Mouse (Mus musculus): Measurements from ENCODE around the gene Shisal2b. TPM values are rescaled to one million over a fixed set of nuclear protein-coding genes. Genes with fewer than 3 reads are reported as not detected.
"Not testable (repeated sequence)": the region's sequence is repeated elsewhere in the genome, so short reads cannot be mapped to it uniquely, and the experiment has no call there.

Shisal2b gene
- polyA plus RNA-seq (2015; fragmentation: Nextera tagmentation; extraction: Ambion mirVana) = 0.21 and 0.45 TPM in 2 replicates

DNA sequence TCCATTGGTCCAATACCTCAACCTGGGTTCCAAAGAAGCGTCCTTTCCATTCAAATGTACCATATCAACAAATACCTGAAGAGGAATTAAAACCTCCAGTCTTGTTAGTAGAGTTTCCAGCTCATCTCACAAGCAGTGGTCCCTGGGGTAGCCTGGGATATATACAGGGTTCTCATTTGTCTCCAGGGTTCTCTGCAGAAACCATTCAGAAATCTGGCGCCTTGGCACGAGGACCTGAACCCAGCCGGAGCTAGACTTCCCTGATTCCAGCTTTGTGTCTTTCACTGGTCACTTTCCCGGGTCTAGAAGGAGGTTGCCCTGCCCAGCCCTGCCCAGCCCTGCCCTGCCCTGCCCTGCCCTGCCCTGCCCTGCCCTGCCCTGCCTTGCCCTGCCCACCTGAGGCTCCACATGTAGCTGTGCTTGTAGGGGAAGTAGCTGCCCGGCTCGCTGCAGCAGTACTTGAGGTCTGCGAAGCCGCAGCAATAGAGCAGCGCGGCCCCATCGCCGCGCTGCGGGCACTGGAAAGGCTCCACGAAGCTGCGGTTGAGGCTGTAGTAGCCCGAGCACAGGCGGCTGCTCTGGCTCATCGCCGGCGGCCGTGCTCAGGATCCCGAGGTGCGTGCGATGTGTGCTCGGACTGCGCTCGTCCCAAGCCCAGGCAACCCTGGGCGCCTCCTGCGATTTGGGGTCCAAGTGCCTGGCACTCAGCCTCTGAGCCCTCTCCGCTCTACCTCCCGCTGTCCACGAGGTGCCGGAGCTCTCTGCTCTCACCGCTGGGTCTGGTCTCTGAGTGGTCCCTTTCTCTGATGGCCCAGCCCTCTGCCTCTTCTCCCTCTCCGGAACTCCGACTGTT lies at the start of gene Shisal2b:
Shisal2b (minus strand) TSS at position 767 of the 853 bp plus-strand sequence.
- WGBS = 3% methylated on average over 34 of the region's 38 CpGs
- Histone ChIP-seq H3K4me1 (replicated peaks; ENCODE audit: control insufficient read depth, insufficient read depth, low read length) (peaks cover 3% of the 10 kb centered on the region; the same call in 1 of the 2 replicates), H3K27me3 (ENCODE audit: control insufficient read depth, insufficient read depth, low read depth, low read length) (peaks cover 2% of the 10 kb centered on the region; the same call in 1 of the 2 replicates), H3K9ac (ENCODE audit: low read length) (peak within 1 kb of the TSS; percentile 54), H3K4me2 (ENCODE audit: low read depth, low read length) (peak within 1 kb of the TSS; percentile 84), H3K9me3 (ENCODE audit: control insufficient read depth, low read length) (no peaks in the 10 kb centered on the region), H3K4me3 (ENCODE audit: low read length) (peak within 1 kb of the TSS; percentile 52), H3K27ac (ENCODE audit: low read length) (no peak within 1 kb of the TSS), H3K36me3 (ENCODE audit: control insufficient read depth, insufficient read depth, low read length) (no peaks in the 10 kb centered on the region)
- ATAC-seq (ENCODE audit: low read depth) = peak; percentile 77

- H3K4me2 ChIP-seq (ENCODE audit: low read depth, low read length); H3K36me3 ChIP-seq (ENCODE audit: control insufficient read depth, insufficient read depth, low read length); H3K9me3 ChIP-seq (ENCODE audit: control insufficient read depth, low read length); H3K4me3 ChIP-seq (ENCODE audit: low read length); H3K9ac ChIP-seq (ENCODE audit: low read length); H3K4me1 ChIP-seq (replicated peaks; ENCODE audit: control insufficient read depth, insufficient read depth, low read length); H3K27ac ChIP-seq (ENCODE audit: low read length); ATAC-seq (ENCODE audit: low read depth); H3K27me3 ChIP-seq (ENCODE audit: control insufficient read depth, insufficient read depth, low read depth, low read length): not testable (repeated sequence)
- 77% methylated on average over 5 of the region's 5 CpGs for WGBS
Measured at GRCm38 (mm10) chr13:104911626-104912025, 47.9 kb upstream of the Shisal2b start.

- ATAC-seq (ENCODE audit: low read depth) = not testable (repeated sequence)
Measured at GRCm38 (mm10) chr13:104911006-104911405, 47.3 kb upstream of the Shisal2b start.

DNA sequence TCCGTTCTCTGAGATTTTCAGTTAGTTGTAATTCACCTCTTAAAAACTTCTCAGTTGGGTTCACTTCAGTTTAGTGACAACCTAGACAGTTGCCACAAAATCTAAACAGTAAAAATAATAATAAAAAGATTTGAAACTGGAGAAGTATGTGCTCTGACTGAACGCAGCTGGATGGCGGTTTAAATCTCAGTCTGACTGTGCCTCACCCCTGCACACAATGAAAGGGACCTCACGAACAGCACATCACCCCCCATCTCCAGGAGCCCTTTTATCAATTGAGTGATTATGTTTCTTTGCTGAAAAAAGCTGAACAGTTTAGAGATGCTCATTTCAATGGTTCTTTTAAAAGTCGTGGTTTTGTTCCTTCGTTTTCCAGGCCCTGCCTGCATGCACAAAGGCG lies 45.0 kb upstream of the Shisal2b start:
- no peak overlapping the region for H3K4me3 ChIP-seq (ENCODE audit: low read length)
- WGBS = 43% methylated on average over 7 of the region's 7 CpGs
- no peaks in the 10 kb centered on the region for H3K27me3 ChIP-seq (ENCODE audit: control insufficient read depth, insufficient read depth, low read depth, low read length)
- no peak overlapping the region for H3K9ac ChIP-seq (ENCODE audit: low read length)
- H3K27ac ChIP-seq (ENCODE audit: low read length) = no peak overlapping the region
- H3K4me2 ChIP-seq (ENCODE audit: low read depth, low read length) = no peak overlapping the region
- no peak for ATAC-seq (ENCODE audit: low read depth)
- no peaks in the 10 kb centered on the region for H3K36me3 ChIP-seq (ENCODE audit: control insufficient read depth, insufficient read depth, low read length)
- no peaks in the 10 kb centered on the region for H3K4me1 ChIP-seq (replicated peaks; ENCODE audit: control insufficient read depth, insufficient read depth, low read length)
- H3K9me3 ChIP-seq (ENCODE audit: control insufficient read depth, low read length) = no peaks in the 10 kb centered on the region

More at GRCm38 (mm10) chr13:104911006-104911405, 47.3 kb upstream of the Shisal2b start:
- H3K4me2 ChIP-seq (ENCODE audit: low read depth, low read length); H3K9ac ChIP-seq (ENCODE audit: low read length); H3K4me3 ChIP-seq (ENCODE audit: low read length); H3K4me1 ChIP-seq (replicated peaks; ENCODE audit: control insufficient read depth, insufficient read depth, low read length); H3K36me3 ChIP-seq (ENCODE audit: control insufficient read depth, insufficient read depth, low read length); H3K27me3 ChIP-seq (ENCODE audit: control insufficient read depth, insufficient read depth, low read depth, low read length); H3K27ac ChIP-seq (ENCODE audit: low read length); H3K9me3 ChIP-seq (ENCODE audit: control insufficient read depth, low read length): not testable (repeated sequence)
- WGBS = 97% methylated on average over 1 of the region's 1 CpGs

- Histone ChIP-seq H3K27me3 (ENCODE audit: control insufficient read depth, insufficient read depth, low read depth, low read length) (no peaks in the 10 kb centered on the region), H3K4me3 (ENCODE audit: low read length) (no peak overlapping the region)
- WGBS = 48% methylated on average over 1 of the region's 1 CpGs
Measured at GRCm38 (mm10) chr13:104894771-104895170, 31.1 kb upstream of the Shisal2b start.

GRCm38 (mm10) chr13:104892337-104892736 lies 28.6 kb upstream of the Shisal2b start:
- Histone ChIP-seq H3K27ac (ENCODE audit: low read length) (no peak overlapping the region), H3K27me3 (ENCODE audit: control insufficient read depth, insufficient read depth, low read depth, low read length) (no peaks in the 10 kb centered on the region), H3K4me2 (ENCODE audit: low read depth, low read length) (no peak overlapping the region), H3K9ac (ENCODE audit: low read length) (no peak overlapping the region), H3K4me3 (ENCODE audit: low read length) (no peak overlapping the region), H3K36me3 (ENCODE audit: control insufficient read depth, insufficient read depth, low read length) (no peaks in the 10 kb centered on the region), H3K9me3 (ENCODE audit: control insufficient read depth, low read length) (no peaks in the 10 kb centered on the region), H3K4me1 (replicated peaks; ENCODE audit: control insufficient read depth, insufficient read depth, low read length) (no peaks in the 10 kb centered on the region)
- 79% methylated on average over 4 of the region's 4 CpGs for WGBS
- no peak for ATAC-seq (ENCODE audit: low read depth)

More at GRCm38 (mm10) chr13:104894771-104895170, 31.1 kb upstream of the Shisal2b start:
- no peaks in the 10 kb centered on the region for H3K4me1 ChIP-seq (replicated peaks; ENCODE audit: control insufficient read depth, insufficient read depth, low read length)
- no peaks in the 10 kb centered on the region for H3K36me3 ChIP-seq (ENCODE audit: control insufficient read depth, insufficient read depth, low read length)
- no peak for ATAC-seq (ENCODE audit: low read depth)
- H3K9ac ChIP-seq (ENCODE audit: low read length) = no peak overlapping the region
- H3K27ac ChIP-seq (ENCODE audit: low read length) = no peak overlapping the region
- no peaks in the 10 kb centered on the region for H3K9me3 ChIP-seq (ENCODE audit: control insufficient read depth, low read length)
- H3K4me2 ChIP-seq (ENCODE audit: low read depth, low read length) = no peak overlapping the region

DNA sequence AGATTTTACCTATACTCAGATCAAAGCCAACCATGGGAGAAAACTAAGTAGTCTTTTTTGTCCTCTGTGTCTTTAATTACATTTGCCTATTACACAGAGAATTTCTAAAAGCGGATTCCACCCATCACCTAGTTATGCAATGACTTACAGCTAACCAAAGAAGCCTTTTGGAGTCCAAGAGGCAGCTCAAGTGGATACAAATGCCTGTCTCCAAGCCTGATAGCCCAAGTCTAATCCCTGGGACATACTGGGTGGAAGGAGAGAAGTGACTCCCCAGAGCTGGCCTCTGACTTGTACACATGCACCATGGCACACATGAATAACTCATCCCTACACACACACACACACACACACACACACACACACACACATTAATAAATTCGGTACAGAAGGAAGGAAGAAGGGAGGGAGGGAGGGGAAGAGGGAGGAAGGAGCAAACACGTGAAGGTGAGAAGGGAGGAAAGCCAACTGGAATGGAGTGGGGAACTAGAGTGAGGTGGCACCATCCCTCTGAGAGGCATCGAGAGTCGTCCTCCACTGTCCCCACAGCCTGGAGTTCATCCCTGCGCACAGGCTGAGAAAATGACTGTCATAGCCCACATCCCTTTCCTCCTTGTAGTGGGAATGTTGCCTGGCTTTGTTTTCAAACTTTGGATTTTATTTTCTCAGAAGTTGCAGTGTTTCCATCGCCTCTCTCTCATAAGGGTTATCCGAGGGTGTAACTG lies 22.8 kb upstream of the Shisal2b start:
- no peak for ATAC-seq (ENCODE audit: low read depth)
- H3K4me1 ChIP-seq (replicated peaks; ENCODE audit: control insufficient read depth, insufficient read depth, low read length) = no peaks in the 10 kb centered on the region
- WGBS = 51% methylated on average over 8 of the region's 8 CpGs
- no peak overlapping the region for H3K27ac ChIP-seq (ENCODE audit: low read length)
- H3K9me3 ChIP-seq (ENCODE audit: control insufficient read depth, low read length) = no peaks in the 10 kb centered on the region
- no peak overlapping the region for H3K4me2 ChIP-seq (ENCODE audit: low read depth, low read length)
- H3K4me3 ChIP-seq (ENCODE audit: low read length) = no peak overlapping the region
- no peaks in the 10 kb centered on the region for H3K36me3 ChIP-seq (ENCODE audit: control insufficient read depth, insufficient read depth, low read length)
- H3K27me3 ChIP-seq (ENCODE audit: control insufficient read depth, insufficient read depth, low read depth, low read length) = no peaks in the 10 kb centered on the region
- H3K9ac ChIP-seq (ENCODE audit: low read length) = no peak overlapping the region

DNA sequence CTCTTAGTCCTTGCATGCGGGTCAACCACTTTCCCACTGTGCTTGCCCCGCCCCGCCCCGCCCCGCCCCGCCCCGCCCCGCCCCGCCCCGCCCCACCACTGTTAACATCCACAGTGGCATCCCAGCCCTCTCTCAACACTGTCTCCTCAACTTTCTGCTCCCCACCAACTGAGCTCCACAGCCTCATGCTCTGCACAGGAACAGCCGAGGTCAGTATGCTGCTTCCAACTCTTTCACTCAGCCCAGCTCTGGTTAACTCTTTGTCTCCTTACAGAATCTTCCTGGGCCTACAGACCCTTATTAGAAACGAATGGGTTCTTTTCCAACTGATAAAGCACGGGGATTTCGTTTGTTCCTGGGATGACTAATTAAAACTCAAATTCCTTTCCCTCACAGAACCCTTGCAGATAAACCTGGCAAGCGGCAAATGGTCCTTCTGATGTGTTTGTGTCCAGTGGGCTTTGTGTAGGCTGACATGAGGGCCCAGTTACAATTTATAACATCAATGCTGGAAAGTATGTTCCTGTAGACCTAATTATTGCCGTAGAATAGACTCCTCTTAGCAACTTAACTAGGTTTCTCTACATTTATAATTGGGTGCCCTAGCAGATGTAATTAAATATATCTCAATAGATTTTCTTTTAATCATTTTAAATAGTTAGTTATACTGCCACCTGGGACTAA lies 20.0 kb upstream of the Shisal2b start:
- no peaks in the 10 kb centered on the region for H3K27me3 ChIP-seq (ENCODE audit: control insufficient read depth, insufficient read depth, low read depth, low read length)
- H3K4me3 ChIP-seq (ENCODE audit: low read length) = no peak overlapping the region
- H3K9me3 ChIP-seq (ENCODE audit: control insufficient read depth, low read length) = no peaks in the 10 kb centered on the region
- H3K4me2 ChIP-seq (ENCODE audit: low read depth, low read length) = no peak overlapping the region
- no peak overlapping the region for H3K9ac ChIP-seq (ENCODE audit: low read length)
- H3K36me3 ChIP-seq (ENCODE audit: control insufficient read depth, insufficient read depth, low read length) = no peaks in the 10 kb centered on the region
- ATAC-seq (ENCODE audit: low read depth) = no peak
- 31% methylated on average over 9 of the region's 16 CpGs for WGBS
- H3K27ac ChIP-seq (ENCODE audit: low read length) = no peak overlapping the region
- no peaks in the 10 kb centered on the region for H3K4me1 ChIP-seq (replicated peaks; ENCODE audit: control insufficient read depth, insufficient read depth, low read length)

DNA sequence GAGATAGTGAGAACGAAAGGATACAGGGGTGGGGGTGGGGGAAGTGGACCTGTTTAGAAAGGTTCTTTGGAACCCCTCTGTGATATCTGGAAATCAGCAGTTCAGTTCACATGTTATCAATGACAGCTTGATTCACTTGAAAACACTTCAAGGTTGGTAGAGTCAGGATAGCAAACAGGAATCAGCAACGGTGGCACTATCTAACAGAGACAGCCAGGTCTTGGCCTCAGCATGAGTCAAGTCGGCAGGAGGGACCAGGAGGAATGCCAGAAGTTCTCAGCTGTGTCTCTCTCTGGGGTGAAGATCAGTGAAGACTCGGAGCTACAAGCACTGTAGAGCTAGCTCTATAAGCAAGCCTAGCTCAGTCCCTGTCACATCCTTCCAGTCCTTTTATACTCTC lies 14.8 kb upstream of the Shisal2b start:
- WGBS = 51% methylated on average over 4 of the region's 4 CpGs
- H3K9me3 ChIP-seq (ENCODE audit: control insufficient read depth, low read length) = no peaks in the 10 kb centered on the region
- H3K4me1 ChIP-seq (replicated peaks; ENCODE audit: control insufficient read depth, insufficient read depth, low read length) = no peaks in the 10 kb centered on the region

More for the DNA sequence above, 14.8 kb upstream of the Shisal2b start:
- Histone ChIP-seq H3K36me3 (ENCODE audit: control insufficient read depth, insufficient read depth, low read length) (no peaks in the 10 kb centered on the region), H3K27me3 (ENCODE audit: control insufficient read depth, insufficient read depth, low read depth, low read length) (no peaks in the 10 kb centered on the region), H3K27ac (ENCODE audit: low read length) (no peak overlapping the region), H3K9ac (ENCODE audit: low read length) (no peak overlapping the region), H3K4me2 (ENCODE audit: low read depth, low read length) (no peak overlapping the region), H3K4me3 (ENCODE audit: low read length) (no peak overlapping the region)
- ATAC-seq (ENCODE audit: low read depth) = no peak
